Mouse (Mus musculus): ENCODE results near the gene Padi6.

Padi6 gene

DNA sequence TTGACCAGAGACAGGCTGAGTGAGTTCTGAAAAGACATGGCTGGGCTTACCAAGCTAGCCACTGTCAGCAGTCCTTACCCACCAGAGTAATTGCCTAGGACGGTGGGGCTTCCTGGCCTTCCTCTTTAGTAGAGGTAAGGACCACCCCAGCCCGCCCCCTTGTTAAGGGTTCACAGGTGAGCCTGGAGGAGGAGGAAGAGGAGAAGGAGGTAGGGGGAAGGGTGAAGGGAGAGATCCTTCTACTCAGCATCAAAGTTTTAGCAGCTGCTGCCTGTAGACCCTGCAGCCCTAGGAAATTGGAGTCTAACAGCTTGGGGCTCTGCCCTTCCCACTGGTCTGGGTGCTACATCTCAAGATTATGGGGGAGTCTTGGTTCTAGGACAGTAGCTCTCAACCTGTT, at the start of gene Padi6:
Gene Padi6 (minus strand): TSS at position 101 of the 400 bp plus-strand sequence.
- in situ Hi-C loops (cut with MboI; ENCODE audit: low sequenced_read_pairs), result no loop called here

DNA sequence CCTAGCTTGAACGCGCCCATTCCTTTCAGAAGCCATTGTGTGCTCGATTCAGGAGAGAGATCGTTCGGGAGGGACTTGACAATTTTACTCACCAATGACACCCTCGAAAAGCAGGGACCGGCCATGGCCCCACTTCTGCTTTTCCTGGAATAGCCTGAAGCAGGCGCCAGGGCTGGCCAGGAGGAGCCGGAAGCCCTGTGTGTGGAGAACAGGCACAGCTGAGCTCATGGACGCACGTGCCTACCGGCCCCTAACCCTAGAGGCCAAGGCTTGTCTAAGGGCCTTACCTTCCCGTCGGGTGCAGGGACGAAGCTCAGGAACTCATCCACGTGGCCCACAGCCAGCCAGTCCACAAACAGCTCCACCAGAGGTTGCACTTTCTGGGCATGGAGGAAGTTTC, 48.6 kb upstream of the Padi6 start:
- in situ Hi-C loops (cut with MboI; ENCODE audit: low sequenced_read_pairs), result no loop called here

DNA sequence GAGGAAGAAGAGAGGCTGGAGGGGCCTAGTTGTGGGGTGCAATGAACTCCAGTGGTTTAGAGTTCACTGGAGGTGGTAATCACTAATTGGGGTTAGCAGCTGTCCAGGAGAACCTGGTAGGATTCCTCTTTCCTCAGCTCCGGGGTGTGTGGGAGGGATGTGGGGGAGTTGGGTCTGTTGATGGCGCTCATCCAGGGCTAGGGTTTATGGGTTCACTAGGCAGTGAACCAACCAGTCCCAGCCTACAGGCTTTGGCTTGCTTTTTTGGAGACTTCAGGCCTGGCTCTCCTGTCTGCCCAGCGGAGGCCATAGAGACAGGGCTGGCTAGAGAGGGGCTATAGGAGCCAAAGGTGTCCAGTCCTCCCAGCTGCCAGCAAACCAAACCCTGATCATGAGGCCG, 47.5 kb upstream of the Padi6 start:
- in situ Hi-C loops (cut with MboI; ENCODE audit: low sequenced_read_pairs), result loop anchor here (5.0 kb wide), 1 partner anchor 117 kb away; the partner anchor contains the start of gene Padi2

DNA sequence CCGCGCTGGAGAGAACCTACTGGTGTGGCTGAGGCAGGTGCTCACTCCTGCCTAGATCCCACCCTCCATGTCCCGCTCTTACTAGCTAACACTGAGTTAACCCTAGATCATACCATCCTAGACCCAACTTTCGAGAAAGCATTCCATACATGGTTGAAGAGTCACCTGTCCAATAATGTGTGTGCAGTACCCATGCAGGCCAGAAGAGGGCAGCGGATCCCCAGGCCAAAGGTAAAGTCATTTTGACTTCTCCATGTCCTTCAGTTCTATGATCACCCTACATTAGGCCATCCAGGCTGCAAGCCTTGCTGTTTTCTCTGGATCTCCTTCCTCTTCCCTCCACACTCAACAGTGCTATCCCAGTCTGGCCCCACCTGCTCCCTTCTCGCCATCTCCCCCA, 46.5 kb upstream of the Padi6 start:
- in situ Hi-C loops (cut with MboI; ENCODE audit: low sequenced_read_pairs), result loop anchor here (5.0 kb wide), 1 partner anchor 118 kb away; the partner anchor contains the start of gene Padi2

DNA sequence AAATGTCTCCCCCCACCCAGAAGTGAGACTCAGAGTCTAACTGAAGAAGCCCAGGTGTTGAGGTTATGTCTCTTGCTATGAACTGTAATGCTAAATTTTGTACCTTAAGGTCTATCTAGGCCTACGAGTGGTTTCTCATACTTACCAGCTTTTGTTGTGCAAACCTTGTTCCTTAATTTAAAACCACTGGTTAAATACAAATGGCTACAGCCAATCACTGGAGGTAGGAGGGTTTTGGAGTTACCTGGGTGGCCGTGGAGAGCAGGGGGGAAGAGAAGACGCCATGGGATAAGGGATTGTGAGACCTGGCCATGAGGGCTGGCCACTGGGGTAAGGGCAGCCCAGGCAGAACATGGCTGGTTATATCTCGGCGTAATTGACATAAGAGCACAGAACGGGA, 45.8 kb upstream of the Padi6 start:
- in situ Hi-C loops (cut with MboI; ENCODE audit: low sequenced_read_pairs), result loop anchor here (5.0 kb wide), 1 partner anchor 119 kb away; the partner anchor contains the start of gene Padi2

DNA sequence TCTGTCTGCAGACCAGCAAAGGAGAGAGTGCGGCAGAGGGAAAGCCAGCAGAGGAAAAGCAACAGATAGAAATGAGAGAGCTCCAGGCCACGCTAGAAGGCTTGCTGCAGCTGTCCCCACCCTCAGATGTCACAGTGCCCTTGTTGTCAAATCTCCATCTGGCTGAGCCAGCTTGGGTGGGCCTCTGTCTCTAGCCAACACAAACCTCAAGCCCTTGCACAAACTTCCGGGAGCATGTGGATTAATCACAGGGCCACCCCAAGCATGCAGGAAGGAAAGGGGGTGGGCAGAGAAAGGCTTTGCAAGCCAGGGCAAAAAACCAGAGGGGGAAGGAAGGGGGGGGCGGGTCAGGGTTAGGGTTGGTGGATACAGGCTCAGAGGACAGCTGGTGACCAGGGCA, 45.0 kb upstream of the Padi6 start:
- in situ Hi-C loops (cut with MboI; ENCODE audit: low sequenced_read_pairs), result loop anchor here (5.0 kb wide), 1 partner anchor 120 kb away; the partner anchor contains the start of gene Padi2

DNA sequence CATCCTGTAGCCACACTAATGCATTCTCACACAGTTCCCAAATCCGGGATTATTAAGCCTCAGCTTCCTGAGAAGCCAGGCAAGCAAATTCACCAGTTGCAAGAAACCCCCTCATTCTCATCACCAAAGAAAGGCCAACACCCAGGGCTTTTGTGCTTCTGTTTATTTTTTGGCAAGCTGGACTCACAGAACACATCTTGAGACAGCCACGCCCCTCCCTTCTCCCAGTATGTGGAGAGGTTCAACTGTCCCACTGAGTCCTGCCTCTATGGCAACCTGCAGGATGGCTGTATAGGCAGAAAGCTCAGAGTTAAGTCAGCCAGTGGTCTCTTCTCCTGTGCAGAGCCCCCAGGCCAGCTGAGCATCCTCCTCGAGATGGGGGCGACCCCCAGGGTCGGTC, 42.8 kb upstream of the Padi6 start:
- in situ Hi-C loops (cut with MboI; ENCODE audit: low sequenced_read_pairs), result loop anchor here (5.0 kb wide), 1 partner anchor 122 kb away; the partner anchor contains the start of gene Padi2

DNA sequence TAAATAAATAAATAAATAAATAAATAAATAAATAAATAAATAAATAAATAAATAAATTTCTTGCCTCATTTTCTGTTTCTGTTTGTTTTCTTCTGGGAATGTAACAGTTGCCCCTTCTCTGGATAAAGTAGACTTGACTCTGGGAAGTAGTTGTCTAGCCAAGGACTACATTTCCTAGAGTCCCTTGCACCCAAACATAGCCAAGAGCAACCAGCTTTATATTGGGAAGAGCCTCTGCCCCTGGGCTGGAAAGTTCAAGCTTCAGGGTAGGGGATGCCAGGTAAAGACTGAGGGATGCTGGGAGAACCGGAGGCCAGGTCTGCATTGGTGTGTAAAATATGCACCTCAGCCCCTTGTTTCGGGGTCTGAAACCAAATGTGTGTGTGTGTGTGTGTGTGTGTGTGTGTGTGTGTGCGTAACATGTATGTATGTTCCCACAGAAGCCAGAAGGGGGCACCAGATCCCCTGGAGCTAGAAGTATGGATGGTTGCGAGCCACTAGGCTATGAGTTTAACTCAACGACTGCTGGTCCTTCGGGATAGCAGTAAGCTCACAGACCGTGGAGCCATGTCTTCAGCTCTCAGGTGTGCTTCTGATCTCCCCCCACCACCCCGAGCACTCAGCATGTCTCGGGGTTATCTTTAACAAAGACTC, 42.0 kb upstream of the Padi6 start:
- in situ Hi-C loops (cut with MboI; ENCODE audit: low sequenced_read_pairs), result no loop called here

DNA sequence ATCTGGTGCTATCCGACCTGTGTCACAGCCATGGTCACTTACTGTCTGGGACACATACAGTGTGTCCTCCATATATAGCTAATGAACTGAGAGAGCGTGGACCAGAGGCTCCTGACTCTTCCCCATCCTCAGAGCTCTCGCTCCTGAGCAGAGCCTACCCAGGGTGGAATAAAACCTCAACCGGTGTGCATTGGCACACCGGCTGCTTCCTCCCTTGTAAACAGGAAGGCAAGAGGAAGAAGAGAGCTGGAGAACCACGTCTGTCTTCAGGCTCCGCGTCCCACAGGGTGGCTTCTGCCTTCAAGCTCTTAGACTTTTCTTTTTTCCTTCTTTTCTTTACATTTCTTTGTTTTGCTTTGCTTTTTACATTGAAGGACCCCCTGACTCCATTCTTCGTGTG, 40.4 kb upstream of the Padi6 start:
- in situ Hi-C loops (cut with MboI; ENCODE audit: low sequenced_read_pairs), result no loop called here

DNA sequence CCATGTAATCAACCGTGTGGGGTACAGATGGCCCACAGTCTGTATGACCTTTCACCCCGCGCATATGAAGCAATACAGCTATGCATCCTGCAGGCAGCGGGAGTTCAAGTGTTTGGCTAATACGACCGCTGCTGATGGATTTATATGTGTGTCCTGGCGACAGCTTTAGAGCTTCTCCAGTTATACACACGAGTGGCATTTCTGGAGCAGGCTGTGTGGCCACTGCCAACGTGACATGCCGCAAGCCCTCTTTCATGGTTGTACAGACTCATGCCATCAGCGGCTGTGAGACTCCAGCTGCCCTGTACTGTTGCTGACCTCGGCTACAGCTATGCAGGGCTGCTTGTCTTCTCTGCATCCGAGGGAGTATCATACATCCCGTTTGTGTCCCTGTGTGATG, 38.1 kb upstream of the Padi6 start:
- in situ Hi-C loops (cut with MboI; ENCODE audit: low sequenced_read_pairs), result no loop called here

DNA sequence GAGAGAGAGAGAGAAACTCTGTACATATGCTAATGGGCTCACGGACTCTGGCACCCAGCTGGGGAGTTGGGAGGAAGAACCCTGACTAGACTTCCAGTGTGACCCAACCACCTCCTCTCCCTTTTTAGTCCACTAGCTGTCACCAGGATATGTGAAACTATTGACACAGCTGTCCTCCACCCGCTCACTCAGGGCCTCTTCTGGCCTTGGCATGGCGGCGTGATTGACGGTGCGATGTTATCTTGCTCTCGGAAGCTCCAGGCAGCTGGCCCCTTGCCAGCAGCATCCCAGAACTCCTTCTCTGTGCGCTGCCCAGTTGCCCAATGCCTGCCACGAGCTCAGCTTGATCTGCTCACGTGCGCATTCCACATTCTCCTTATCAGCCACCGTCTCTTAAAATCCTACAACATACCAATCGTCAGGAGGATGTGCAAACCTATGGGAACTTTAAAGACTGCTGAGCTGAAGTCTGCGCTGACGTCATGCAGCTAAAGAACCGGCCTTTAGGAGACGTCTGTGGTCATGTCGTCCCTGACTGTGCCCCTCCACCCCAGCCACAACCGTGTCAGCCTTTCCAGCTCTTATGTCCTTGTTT, 37.5 kb upstream of the Padi6 start:
- in situ Hi-C loops (cut with MboI; ENCODE audit: low sequenced_read_pairs), result no loop called here

DNA sequence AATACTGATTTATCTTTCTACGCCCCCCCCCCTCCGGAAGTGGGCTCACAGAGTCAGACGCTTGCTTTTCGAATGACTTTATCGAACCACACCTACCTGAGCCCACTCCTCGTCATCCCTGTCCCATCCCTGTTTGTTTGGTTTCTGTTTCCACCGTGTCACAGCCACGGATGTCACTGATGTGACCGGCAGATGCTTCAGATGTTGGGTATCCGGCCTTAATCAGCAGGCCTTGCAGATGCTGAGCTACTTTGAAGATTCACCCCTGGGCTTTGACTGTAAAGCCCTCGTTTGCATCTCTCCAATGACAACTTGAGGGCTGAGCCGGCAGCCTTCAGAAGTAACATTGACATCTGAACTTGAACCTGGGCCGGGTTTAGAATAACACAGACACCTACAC, 34.2 kb upstream of the Padi6 start:
- in situ Hi-C loops (cut with MboI; ENCODE audit: low sequenced_read_pairs), result no loop called here

DNA sequence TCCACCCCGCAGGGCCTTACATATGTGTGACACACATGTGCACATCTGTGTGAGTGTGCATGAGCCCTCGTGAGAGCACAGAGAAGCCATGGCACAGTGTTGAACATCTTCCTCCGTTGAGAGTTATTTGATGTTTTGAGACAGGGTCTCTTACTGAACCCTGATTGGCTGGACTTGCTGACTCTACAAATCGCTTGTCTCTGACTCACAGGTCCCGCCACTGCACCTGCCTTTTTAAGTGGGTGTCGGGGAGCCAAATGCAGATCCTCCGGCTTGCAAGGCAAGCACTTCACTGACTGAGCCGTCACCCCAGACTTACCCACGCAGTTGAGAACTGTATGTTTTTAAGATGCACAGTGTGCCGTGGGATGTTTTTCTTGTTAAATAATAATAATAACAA, 33.4 kb upstream of the Padi6 start:
- in situ Hi-C loops (cut with MboI; ENCODE audit: low sequenced_read_pairs), result no loop called here

DNA sequence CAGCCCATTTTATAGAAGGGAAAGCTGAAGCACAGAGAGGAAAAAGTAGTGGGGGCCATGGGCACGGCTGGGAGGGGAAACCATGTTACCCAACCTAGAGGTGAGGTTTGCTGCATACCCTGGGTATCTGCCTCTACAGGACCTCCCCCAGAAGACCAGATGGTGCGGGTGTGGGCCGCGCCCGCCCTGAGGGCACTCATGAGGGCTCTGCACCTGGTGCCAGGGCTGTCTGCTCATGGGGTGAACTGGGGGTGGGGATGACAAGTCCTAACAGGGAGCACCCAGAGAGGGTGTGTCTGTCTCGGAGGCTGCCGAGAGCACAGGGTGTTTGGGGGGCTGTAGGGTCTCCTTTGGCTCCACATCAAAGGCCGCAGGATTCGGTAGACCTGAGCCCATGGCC, 32.5 kb upstream of the Padi6 start:
- in situ Hi-C loops (cut with MboI; ENCODE audit: low sequenced_read_pairs), result no loop called here

DNA sequence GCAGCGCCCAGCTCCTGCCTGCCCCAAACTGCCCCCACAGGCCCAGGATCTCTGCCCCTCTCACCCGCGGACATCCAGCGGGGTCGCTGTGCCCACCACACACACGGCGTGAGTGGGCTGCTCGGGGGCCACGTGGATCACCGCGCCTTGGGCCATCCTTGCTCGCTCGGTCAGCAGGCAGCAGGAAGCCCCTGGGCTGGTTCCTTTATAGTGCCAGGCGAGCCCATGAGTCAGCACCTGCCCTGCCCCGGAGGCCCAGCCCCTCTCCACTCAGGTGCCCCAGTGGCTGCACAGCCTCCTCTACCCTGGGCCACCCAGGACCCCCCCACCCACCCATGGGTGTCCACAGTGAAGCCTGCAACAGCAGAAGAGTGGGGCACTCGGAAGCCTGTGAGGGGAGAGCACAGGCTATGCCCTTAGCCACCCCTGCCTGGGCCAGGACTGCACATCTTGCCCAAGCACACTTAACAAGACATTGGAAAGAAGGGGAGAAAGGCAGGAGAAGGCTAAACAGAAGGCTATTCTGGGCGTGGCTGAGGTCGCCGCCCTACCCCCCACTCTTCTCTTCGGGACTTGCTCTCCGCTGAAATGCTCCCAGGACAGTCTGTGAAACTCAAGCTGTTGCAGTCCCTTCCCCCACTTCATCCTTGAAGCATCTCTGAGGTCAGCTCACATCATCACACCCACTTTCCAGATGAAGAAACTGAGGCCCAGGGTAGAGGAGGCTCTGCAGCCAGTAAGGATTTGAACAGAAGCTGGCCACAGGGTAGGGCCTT, 31.8 kb upstream of the Padi6 start, which contains the start of gene Padi4:
Gene Padi4 (minus strand): TSS at position 212 of the 776 bp plus-strand sequence.
- in situ Hi-C loops (cut with MboI; ENCODE audit: low sequenced_read_pairs), result no loop called here

DNA sequence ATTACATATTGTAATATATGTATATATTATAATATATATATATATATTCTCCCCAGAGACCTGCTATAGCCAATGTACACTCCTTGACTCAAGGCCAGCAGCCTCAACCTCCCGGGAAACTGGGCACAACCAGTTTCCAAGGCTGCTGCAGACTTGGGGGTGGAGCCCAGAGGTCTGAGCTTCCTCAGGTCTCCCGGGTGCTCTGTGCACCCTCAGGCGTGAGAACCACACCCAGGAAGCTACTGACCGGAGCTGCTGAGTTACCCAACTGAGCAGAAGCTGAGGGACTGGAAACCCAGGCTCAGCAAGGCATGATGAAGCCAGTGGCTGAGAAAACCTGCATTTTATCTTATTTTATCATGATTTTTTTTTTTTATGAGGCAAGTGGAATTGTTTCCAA, 28.6 kb upstream of the Padi6 start:
- in situ Hi-C loops (cut with MboI; ENCODE audit: low sequenced_read_pairs), result no loop called here

DNA sequence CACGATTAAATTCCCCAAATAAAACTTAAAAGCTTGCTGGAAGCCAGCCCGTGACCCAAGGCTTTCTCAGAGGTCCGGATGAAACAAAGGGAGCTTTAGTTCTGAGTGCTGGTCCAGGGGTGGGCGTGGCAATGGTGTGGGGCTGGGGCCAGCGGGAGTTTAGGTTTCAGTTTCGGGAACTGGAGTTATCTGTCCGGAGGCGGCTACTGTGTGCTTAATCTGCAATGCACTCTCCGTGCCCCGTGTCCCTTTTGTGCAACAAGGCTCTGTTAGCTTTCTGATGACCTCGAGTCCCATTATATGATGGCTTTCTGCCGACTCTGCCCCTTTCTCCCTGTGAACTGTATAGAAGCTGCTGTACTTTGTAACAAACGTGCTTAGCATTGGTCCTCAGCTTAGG, 28.0 kb upstream of the Padi6 start:
- in situ Hi-C loops (cut with MboI; ENCODE audit: low sequenced_read_pairs), result no loop called here

DNA sequence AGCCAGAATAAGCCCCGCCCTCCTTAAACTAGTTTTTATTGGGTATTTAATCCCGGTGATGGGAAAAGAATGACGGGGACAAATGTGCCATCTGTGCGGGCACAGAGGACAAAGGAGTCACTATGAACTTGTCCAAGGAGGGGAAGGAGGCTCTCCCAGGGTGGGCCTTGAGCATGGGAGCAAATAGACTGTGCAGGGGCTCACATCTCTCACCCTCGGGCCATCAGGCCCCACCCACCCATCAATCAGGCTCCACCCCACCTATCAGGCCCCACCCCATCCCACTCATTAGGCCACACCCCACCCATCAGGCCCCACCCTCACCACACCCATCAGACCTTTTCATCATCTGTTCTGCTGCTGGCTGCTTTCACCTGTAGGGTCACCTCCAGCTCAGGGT, 26.5 kb upstream of the Padi6 start:
- in situ Hi-C loops (cut with MboI; ENCODE audit: low sequenced_read_pairs), result no loop called here

DNA sequence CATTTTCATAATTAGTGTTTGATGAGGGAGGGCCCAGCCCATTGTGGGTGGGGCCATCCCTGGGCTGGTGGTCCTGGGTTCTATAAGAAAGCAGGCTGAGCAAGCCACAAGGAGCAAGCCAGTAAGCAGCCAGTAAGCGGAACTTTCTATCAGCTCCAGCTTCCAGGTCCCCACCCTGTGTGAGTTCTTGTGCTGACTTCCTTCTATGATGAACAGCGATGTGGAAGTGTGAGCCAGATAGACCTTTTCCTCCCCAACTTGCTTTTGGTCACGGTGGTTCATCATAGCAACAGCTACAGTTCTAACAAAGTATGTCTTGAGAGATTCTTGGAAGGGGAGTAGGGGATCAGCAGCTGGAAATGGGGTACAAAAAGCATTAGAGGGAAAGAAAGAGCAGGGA, 23.5 kb upstream of the Padi6 start:
- in situ Hi-C loops (cut with MboI; ENCODE audit: low sequenced_read_pairs), result no loop called here

DNA sequence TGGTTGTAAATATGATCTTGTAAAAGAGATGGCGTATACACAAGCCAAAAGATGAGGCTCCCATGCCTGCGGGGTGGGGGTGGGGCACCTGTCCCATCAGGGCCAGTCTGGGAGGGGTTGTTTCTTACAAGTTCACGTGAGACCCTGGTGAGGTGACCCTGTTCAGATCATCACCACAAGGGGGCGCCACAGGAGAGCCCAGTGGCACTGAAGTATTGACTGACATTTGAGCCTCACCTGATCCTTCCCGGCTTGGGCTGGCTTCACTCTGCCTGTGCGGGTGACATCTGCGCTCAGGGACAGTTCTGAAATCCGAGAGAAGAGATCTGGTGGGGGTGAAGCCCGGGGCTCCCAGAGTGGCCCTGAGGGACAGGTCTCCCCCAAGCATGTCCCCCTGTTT, 20.7 kb upstream of the Padi6 start:
- in situ Hi-C loops (cut with MboI; ENCODE audit: low sequenced_read_pairs), result no loop called here

DNA sequence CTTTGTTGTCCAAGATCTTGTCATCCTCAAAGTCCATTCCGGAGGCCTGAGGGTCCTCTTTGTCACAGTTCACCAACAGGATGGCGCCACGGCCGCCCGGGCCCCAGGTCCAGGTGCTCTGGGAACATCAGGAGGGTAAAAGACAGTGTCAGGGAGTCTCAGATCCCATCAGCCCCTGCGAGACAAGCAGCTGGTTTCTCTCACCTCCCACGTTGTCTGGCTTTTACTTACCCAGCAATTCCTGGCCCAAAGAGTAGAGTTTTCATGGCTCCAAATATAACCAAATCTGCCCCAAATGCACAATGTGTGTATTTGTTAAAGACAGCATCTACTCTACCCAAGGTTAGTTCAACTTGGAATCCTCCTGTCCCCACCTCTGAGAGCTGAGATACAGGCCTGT, 19.2 kb upstream of the Padi6 start:
- in situ Hi-C loops (cut with MboI; ENCODE audit: low sequenced_read_pairs), result no loop called here

DNA sequence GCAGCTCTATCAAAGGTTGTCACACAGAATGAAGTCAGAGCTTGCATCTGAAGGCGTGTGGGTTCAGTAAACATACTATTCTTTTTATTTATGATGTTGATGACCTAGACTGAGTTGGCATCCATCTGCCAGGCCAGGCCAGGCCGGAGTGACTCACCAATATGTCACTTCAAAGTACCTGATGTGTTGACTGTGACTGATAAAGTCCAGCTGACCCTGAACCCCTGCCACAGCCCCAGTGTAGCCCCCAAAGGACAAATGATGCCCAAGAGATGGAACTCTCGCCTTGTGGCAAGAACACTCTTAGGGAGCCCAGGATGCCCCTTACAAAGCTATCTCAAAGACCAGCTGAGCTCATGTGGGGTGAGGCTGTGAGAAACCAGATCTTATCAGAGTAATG, 13.4 kb upstream of the Padi6 start:
- in situ Hi-C loops (cut with MboI; ENCODE audit: low sequenced_read_pairs), result no loop called here

All from CH12F3 (cell line).